16 mouse cellular contexts compared by ENCODE assay signal in genomic region chr10:71120121-71120768, GRCm38 (mm10). TPM values are rescaled to one million over a fixed set of nuclear protein-coding genes. Genes with fewer than 3 reads are reported as not detected.
A peak's percentile ranks its signal among the peaks of the same experiment; 100 is the strongest.
DNase-seq lines count a peak whose midpoint lies in the region; ATAC-seq and TF ChIP-seq lines count a peak whose summit lies in the region.
"Had no signal": no experiment of that assay in that cellular context is flagged by ENCODE, and none has a peak within 500 bp of the region (broad histone marks: within the 10 kb centered on the region; RNA-seq: fewer than 3 reads in every experiment).

No protein-coding gene starts in this region.

- no peak for DNase-seq in heart, adult 2 months
- no peak for DNase-seq in heart, postnatal 36 days
- no peak for DNase-seq in lung, postnatal 4 days
- DNase-seq in kidney, postnatal 0 days (ENCODE audit: low spot score), result no peak
- DNase-seq in hindbrain, embryonic 11.5 days (ENCODE audit: low spot score), result no peak
- DNase-seq: cerebellum, adult 8-10 months; gastrocnemius, postnatal 10 days; liver, embryonic 13.5 days had no signal

- no peak overlapping the region for H3K9ac ChIP-seq in heart, adult 2 months (ENCODE audit: low read depth, low read length)
- no peak overlapping the region for H3K9ac ChIP-seq in lung, embryonic 15.5 days
- no peak overlapping the region for H3K9ac ChIP-seq in kidney, postnatal 0 days (ENCODE audit: low read depth, low read length)
- H3K9ac ChIP-seq in stomach, embryonic 15.5 days, result no peak overlapping the region
- no peak overlapping the region for H3K9ac ChIP-seq in hindbrain, embryonic 11.5 days (ENCODE audit: low read depth, low read length)
- H3K9ac ChIP-seq: forebrain, embryonic 15.5 days; liver, embryonic 13.5 days; neural tube, embryonic 15.5 days had no signal

- no peak overlapping the region for H3K4me3 ChIP-seq in heart, adult 2 months
- H3K4me3 ChIP-seq in lung, embryonic 15.5 days, result no peak overlapping the region
- H3K4me3 ChIP-seq in kidney, postnatal 0 days (replicated peaks; ENCODE audit: low read depth, low read length), result no peak overlapping the region
- H3K4me3 ChIP-seq in stomach, embryonic 15.5 days (replicated peaks), result no peak overlapping the region
- no peak overlapping the region for H3K4me3 ChIP-seq in hindbrain, embryonic 11.5 days (ENCODE audit: low read depth, low read length)
- H3K4me3 ChIP-seq: forebrain, embryonic 15.5 days; left cerebral cortex, adult 2 months; liver, embryonic 13.5 days; neural tube, embryonic 15.5 days had no signal

- H3K4me2 ChIP-seq in lung, embryonic 15.5 days, result no peak overlapping the region
- no peak overlapping the region for H3K4me2 ChIP-seq in kidney, postnatal 0 days (ENCODE audit: low read length)
- no peak overlapping the region for H3K4me2 ChIP-seq in stomach, embryonic 15.5 days
- H3K4me2 ChIP-seq in hindbrain, embryonic 11.5 days (replicated peaks; ENCODE audit: low read depth, low read length), result no peak overlapping the region
- H3K4me2 ChIP-seq: forebrain, embryonic 15.5 days; liver, embryonic 13.5 days; neural tube, embryonic 15.5 days had no signal

- no peak for ATAC-seq in lung, embryonic 15.5 days (ENCODE audit: borderline replicate concordance, extremely low read depth, low FRiP score, low TSS enrichment)
- ATAC-seq in kidney, postnatal 0 days (replicated peaks; ENCODE audit: low FRiP score, low read depth), result no peak
- no peak for ATAC-seq in stomach, embryonic 15.5 days (ENCODE audit: insufficient read depth, low FRiP score, low read depth)
- no peak for ATAC-seq in hindbrain, embryonic 11.5 days (ENCODE audit: low FRiP score)
- no peak for ATAC-seq in monocyte, adult 5-6 weeks (replicated peaks; ENCODE audit: insufficient number of reproducible peaks, low FRiP score, low TSS enrichment, poor library complexity, severe bottlenecking)
- ATAC-seq: forebrain, embryonic 15.5 days had no signal

- no peaks in the 10 kb centered on the region for H3K79me2 ChIP-seq in heart, adult 2 months (replicated peaks; ENCODE audit: control insufficient read depth, insufficient read depth, low read length)

- 56% methylated on average over 14 of the region's 14 CpGs for WGBS in heart, adult 2 months
- WGBS in lung, embryonic 15.5 days, result 52% methylated on average over 14 of the region's 14 CpGs
- 58% methylated on average over 14 of the region's 14 CpGs for WGBS in kidney, postnatal 0 days
- 60% methylated on average over 14 of the region's 14 CpGs for WGBS in stomach, embryonic 15.5 days
- 83% methylated on average over 14 of the region's 14 CpGs for WGBS in hindbrain, embryonic 11.5 days

- H3K9me3 ChIP-seq in lung, embryonic 15.5 days, result no peaks in the 10 kb centered on the region
- no peaks in the 10 kb centered on the region for H3K9me3 ChIP-seq in kidney, postnatal 0 days (replicated peaks; ENCODE audit: low read length)
- no peaks in the 10 kb centered on the region for H3K9me3 ChIP-seq in stomach, embryonic 15.5 days
- H3K9me3 ChIP-seq in hindbrain, embryonic 11.5 days (ENCODE audit: control insufficient read depth, low read length), result no peaks in the 10 kb centered on the region
- H3K9me3 ChIP-seq: forebrain, embryonic 15.5 days; liver, embryonic 13.5 days; neural tube, embryonic 15.5 days had no signal

- TF ChIP-seq CTCF in heart, adult 2 months (IDR thresholded peaks at IDR 0.05), result no peak
- no peak for TF ChIP-seq CTCF in kidney, postnatal 0 days (IDR thresholded peaks at IDR 0.05; ENCODE audit: low read depth)

- no peaks in the 10 kb centered on the region for H3K27me3 ChIP-seq in heart, adult 2 months (ENCODE audit: control insufficient read depth, insufficient read depth, low read length)
- no peaks in the 10 kb centered on the region for H3K27me3 ChIP-seq in lung, embryonic 15.5 days
- no peaks in the 10 kb centered on the region for H3K27me3 ChIP-seq in kidney, postnatal 0 days (ENCODE audit: insufficient read depth, low read length)
- no peaks in the 10 kb centered on the region for H3K27me3 ChIP-seq in stomach, embryonic 15.5 days (replicated peaks)
- H3K27me3 ChIP-seq in hindbrain, embryonic 11.5 days (ENCODE audit: control insufficient read depth, insufficient read depth, low read length), result no peaks in the 10 kb centered on the region
- H3K27me3 ChIP-seq: forebrain, embryonic 15.5 days; liver, embryonic 13.5 days; neural tube, embryonic 15.5 days had no signal

- intact Hi-C loops in heart, adult 2 months (cut with DNase I), result loop anchor here (5.0 kb wide), 1 partner anchor 153 kb away; no protein-coding TSS in a partner anchor
- intact Hi-C loops in heart, postnatal 36 days (cut with DNase I), result no loop called here

- H3K36me3 ChIP-seq in heart, adult 2 months (ENCODE audit: control insufficient read depth, insufficient read depth, low read length), result no peaks in the 10 kb centered on the region
- H3K36me3 ChIP-seq in lung, embryonic 15.5 days, result no peaks in the 10 kb centered on the region
- H3K36me3 ChIP-seq in kidney, postnatal 0 days (ENCODE audit: insufficient read depth, low read length), result no peaks in the 10 kb centered on the region
- no peaks in the 10 kb centered on the region for H3K36me3 ChIP-seq in stomach, embryonic 15.5 days
- no peaks in the 10 kb centered on the region for H3K36me3 ChIP-seq in hindbrain, embryonic 11.5 days (ENCODE audit: control insufficient read depth, insufficient read depth, low read length)
- H3K36me3 ChIP-seq: forebrain, embryonic 15.5 days; G1E; liver, embryonic 13.5 days; neural tube, embryonic 15.5 days had no signal

- no peak for TF ChIP-seq POLR2A in heart, adult 2 months (IDR thresholded peaks at IDR 0.05; ENCODE audit: insufficient read depth, low read depth, low read length)

- peak overlapping the region; percentile 38 for H3K27ac ChIP-seq in heart, adult 2 months
- peak overlapping the region; percentile 78 for H3K27ac ChIP-seq in lung, embryonic 15.5 days
- H3K27ac ChIP-seq in kidney, postnatal 0 days, result peak overlapping the region; percentile 77
- peak overlapping the region; percentile 40 for H3K27ac ChIP-seq in stomach, embryonic 15.5 days
- no peak overlapping the region for H3K27ac ChIP-seq in hindbrain, embryonic 11.5 days (ENCODE audit: low read depth, low read length)
- H3K27ac ChIP-seq: forebrain, embryonic 15.5 days; left cerebral cortex, adult 2 months; liver, embryonic 13.5 days; neural tube, embryonic 15.5 days had no signal

- no peak for TF ChIP-seq EP300 in heart, adult 2 months (IDR thresholded peaks at IDR 0.05; ENCODE audit: insufficient read depth, low read depth, low read length)

- peaks cover 2% of the 10 kb centered on the region for H3K4me1 ChIP-seq in heart, adult 2 months (ENCODE audit: control insufficient read depth, insufficient read depth, low read length)
- peaks cover 27% of the 10 kb centered on the region for H3K4me1 ChIP-seq in lung, embryonic 15.5 days
- peaks cover 27% of the 10 kb centered on the region for H3K4me1 ChIP-seq in kidney, postnatal 0 days (replicated peaks; ENCODE audit: insufficient read depth, low read length)
- H3K4me1 ChIP-seq in stomach, embryonic 15.5 days, result peaks cover 8% of the 10 kb centered on the region
- H3K4me1 ChIP-seq in hindbrain, embryonic 11.5 days (replicated peaks; ENCODE audit: control insufficient read depth, insufficient read depth, low read length), result no peaks in the 10 kb centered on the region
- H3K4me1 ChIP-seq: forebrain, embryonic 15.5 days; neural tube, embryonic 15.5 days had no signal

RNA-seq across cellular contexts. Expression of gene Bicc1, which starts 39.3 kb away (rescaled TPM):
- total RNA-seq in heart, adult 2 months (2021), result 10 to 100 TPM; 14.6 to 17.1 TPM
- 13.7 and 18.7 TPM in 2 replicates for polyA plus RNA-seq in heart, adult 2 months (2012; rRNA removed)
- 10 to 100 TPM; 16.4 to 22.2 TPM for total RNA-seq in heart, postnatal 36 days (2021)
- 20.7 and 20.9 TPM in 2 replicates for polyA plus RNA-seq in lung, embryonic 15.5 days (2015; fragmentation: Nextera tagmentation; extraction: Ambion mirVana)
- 65.7 and 71.7 TPM in 2 replicates for polyA plus RNA-seq in kidney, postnatal 0 days (2015; fragmentation: Nextera tagmentation; extraction: Ambion mirVana)
- polyA plus RNA-seq in stomach, embryonic 15.5 days (2015; fragmentation: Nextera tagmentation; extraction: Ambion mirVana), result 23.1 and 26.9 TPM in 2 replicates
- 8.4 and 9.4 TPM in 2 replicates for polyA plus RNA-seq in hindbrain, embryonic 11.5 days (2014; fragmentation: Nextera tagmentation; extraction: Ambion mirVana)
- not detected in 3 replicates for total RNA-seq in monocyte, adult 5-6 weeks (2017)
- total RNA-seq: megakaryocyte, adult 5-6 weeks had no signal
- polyA plus RNA-seq: G1E had no signal
